Mouse (Mus musculus) liver, embryonic 16.5 days (tissue): ENCODE measurements around the gene Spsb4. TPM values are rescaled to one million over a fixed set of nuclear protein-coding genes. Genes with fewer than 3 reads are reported as not detected.

ENCODE experiments used
- ATAC-seq: fragments of 200-750 bp; cut with Nextera tagmentation; 2 replicates; pipeline ENCODE4 v1.8.0; 2017; ENCODE audit warnings: low read depth, mild to moderate bottlenecking, moderate number of reproducible peaks, moderate library complexity
- H3K27ac ChIP-seq: fragments of 300-500 bp; sonication (generic); 2 replicates; pipeline ENCODE4 v1.5.1; 2014; ENCODE audit warnings: mild to moderate bottlenecking, low read length
- H3K27me3 ChIP-seq: fragments of 300-500 bp; sonication (generic); 2 replicates; pipeline ENCODE4 v1.6.1; 2014; ENCODE audit warnings: low read depth, low read length, mixed read lengths; ENCODE audit not compliant: control insufficient read depth, insufficient read depth
- H3K36me3 ChIP-seq: fragments of 300-500 bp; sonication (generic); 2 replicates; pipeline ENCODE4 v1.6.1; 2014; ENCODE audit warnings: mild to moderate bottlenecking; ENCODE audit not compliant: control insufficient read depth, insufficient read depth
- H3K4me1 ChIP-seq: fragments of 300-500 bp; sonication (generic); 2 replicates; pipeline ENCODE4 v1.6.1; 2014; ENCODE audit warnings: low read depth, low read length, mixed read lengths; ENCODE audit not compliant: control insufficient read depth
- H3K4me2 ChIP-seq: fragments of 300-500 bp; sonication (generic); 2 replicates; pipeline ENCODE4 v1.6.1; 2014; ENCODE audit warnings: low read depth, low read length, mixed read lengths
- H3K4me3 ChIP-seq: fragments of 300-500 bp; sonication (generic); 2 replicates; pipeline ENCODE4 v1.5.1; 2014; ENCODE audit warnings: low read depth, mild to moderate bottlenecking, low read length
- H3K9ac ChIP-seq: fragments of 300-500 bp; sonication (generic); 2 replicates; pipeline ENCODE4 v1.6.1; 2014; ENCODE audit warnings: low read depth, low read length
- H3K9me3 ChIP-seq: fragments of 300-500 bp; sonication (generic); replicated peaks from 2 replicates; pipeline ENCODE4 v1.6.1; 2016; ENCODE audit warnings: low read length; ENCODE audit not compliant: control insufficient read depth
- WGBS: fragments of 180-500 bp; shearing (Covaris S2); extraction: QIAGEN DNeasy Blood & Tissue Kit; methylation state at CpG from one replicate; pipeline ENCODE4 v1.1.7; 2014; ENCODE audit not compliant: insufficient replicate concordance; 5-methylcytosine and 5-hydroxymethylcytosine counted together
- polyA plus RNA-seq: library from polyadenylated mRNA; unstranded; fragments of >200 nt; fragmentation: Nextera tagmentation; extraction: Ambion mirVana; gene quantifications from 2 replicates; pipeline ENCODE4 v1.2.1, GENCODE M21; 2015

Gene Spsb4
- polyA plus RNA-seq, 1 experiment from 2014 or later: 2.3 TPM

GRCm38 (mm10) chr9:97046240-97046639 is 27.6 kb upstream of the Spsb4 start:
- no peak for ATAC-seq
- no peak overlapping the region for H3K4me2 ChIP-seq
- no peak overlapping the region for H3K4me3 ChIP-seq
- no peak overlapping the region for H3K27ac ChIP-seq
- 60% methylated on average over 4 of the region's 4 CpGs for WGBS
- no peak overlapping the region for H3K9ac ChIP-seq
- H3K27me3 ChIP-seq: no peaks in the 10 kb centered on the region
- no peaks in the 10 kb centered on the region for H3K36me3 ChIP-seq
- no peaks in the 10 kb centered on the region for H3K4me1 ChIP-seq
- no peaks in the 10 kb centered on the region for H3K9me3 ChIP-seq

GRCm38 (mm10) chr9:97041633-97042032 is 23.0 kb upstream of the Spsb4 start:
- Histone ChIP-seq H3K27me3 (no peaks in the 10 kb centered on the region), H3K36me3 (no peaks in the 10 kb centered on the region), H3K9ac (no peak overlapping the region), H3K9me3 (no peaks in the 10 kb centered on the region), H3K4me1 (no peaks in the 10 kb centered on the region), H3K4me2 (no peak overlapping the region), H3K4me3 (no peak overlapping the region), H3K27ac (no peak overlapping the region)
- 50% methylated on average over 8 of the region's 8 CpGs for WGBS
- ATAC-seq: no peak

GRCm38 (mm10) chr9:97038010-97038409 is 19.4 kb upstream of the Spsb4 start:
- ATAC-seq: no peak
- no peak overlapping the region for H3K9ac ChIP-seq

GRCm38 (mm10) chr9:97036656-97037055 is 18.0 kb upstream of the Spsb4 start:
- no peak for ATAC-seq
- Histone ChIP-seq H3K36me3 (no peaks in the 10 kb centered on the region), H3K4me1 (no peaks in the 10 kb centered on the region), H3K27ac (no peak overlapping the region), H3K27me3 (no peaks in the 10 kb centered on the region), H3K9me3 (no peaks in the 10 kb centered on the region), H3K9ac (no peak overlapping the region), H3K4me3 (no peak overlapping the region), H3K4me2 (no peak overlapping the region)
- 77% methylated on average over 7 of the region's 7 CpGs for WGBS

More at GRCm38 (mm10) chr9:97038010-97038409, 19.4 kb upstream of the Spsb4 start:
- no peak overlapping the region for H3K27ac ChIP-seq
- no peaks in the 10 kb centered on the region for H3K27me3 ChIP-seq
- no peaks in the 10 kb centered on the region for H3K36me3 ChIP-seq
- no peak overlapping the region for H3K4me3 ChIP-seq
- 52% methylated on average over 3 of the region's 3 CpGs for WGBS
- H3K9me3 ChIP-seq: no peaks in the 10 kb centered on the region
- no peaks in the 10 kb centered on the region for H3K4me1 ChIP-seq
- no peak overlapping the region for H3K4me2 ChIP-seq

GRCm38 (mm10) chr9:97027361-97027760 is 8.7 kb upstream of the Spsb4 start:
- no peaks in the 10 kb centered on the region for H3K9me3 ChIP-seq
- H3K4me2 ChIP-seq: no peak overlapping the region
- H3K4me3 ChIP-seq: no peak overlapping the region
- no peaks in the 10 kb centered on the region for H3K4me1 ChIP-seq
- 64% methylated on average over 12 of the region's 12 CpGs for WGBS
- ATAC-seq: no peak
- H3K27me3 ChIP-seq: no peaks in the 10 kb centered on the region
- H3K36me3 ChIP-seq: no peaks in the 10 kb centered on the region
- H3K27ac ChIP-seq: no peak overlapping the region
- no peak overlapping the region for H3K9ac ChIP-seq

- Histone ChIP-seq H3K9me3 (no peaks in the 10 kb centered on the region), H3K36me3 (no peaks in the 10 kb centered on the region), H3K27ac (no peak overlapping the region), H3K4me2 (no peak overlapping the region), H3K4me1 (no peaks in the 10 kb centered on the region), H3K27me3 (no peaks in the 10 kb centered on the region), H3K4me3 (no peak overlapping the region), H3K9ac (no peak overlapping the region)
- no peak for ATAC-seq
- WGBS: 70% methylated on average over 4 of the region's 4 CpGs
These were observed 7.4 kb upstream of the Spsb4 start for GRCm38 (mm10) chr9:97026006-97026405.

GRCm38 (mm10) chr9:97024451-97024850 is 5.8 kb upstream of the Spsb4 start:
- Histone ChIP-seq H3K4me1 (no peaks in the 10 kb centered on the region), H3K4me2 (no peak overlapping the region), H3K4me3 (no peak overlapping the region), H3K36me3 (no peaks in the 10 kb centered on the region), H3K27me3 (peaks cover 5% of the 10 kb centered on the region), H3K9ac (no peak overlapping the region), H3K9me3 (no peaks in the 10 kb centered on the region), H3K27ac (no peak overlapping the region)
- ATAC-seq: no peak
- 67% methylated on average over 7 of the region's 7 CpGs for WGBS

- no peaks in the 10 kb centered on the region for H3K9me3 ChIP-seq
- peaks cover 20% of the 10 kb centered on the region for H3K27me3 ChIP-seq
- WGBS: 60% methylated on average over 4 of the region's 4 CpGs
- no peaks in the 10 kb centered on the region for H3K36me3 ChIP-seq
- no peak overlapping the region for H3K9ac ChIP-seq
- no peak overlapping the region for H3K4me2 ChIP-seq
- H3K4me1 ChIP-seq: no peaks in the 10 kb centered on the region
- no peak overlapping the region for H3K4me3 ChIP-seq
- ATAC-seq: no peak
- H3K27ac ChIP-seq: no peak overlapping the region
These were observed 4.3 kb upstream of the Spsb4 start for GRCm38 (mm10) chr9:97022948-97023347.

GRCm38 (mm10) chr9:97022371-97022770 is 3.7 kb upstream of the Spsb4 start:
- Histone ChIP-seq H3K36me3 (no peaks in the 10 kb centered on the region), H3K9me3 (no peaks in the 10 kb centered on the region), H3K4me2 (no peak overlapping the region), H3K27me3 (peaks cover 26% of the 10 kb centered on the region), H3K27ac (no peak overlapping the region), H3K4me1 (no peaks in the 10 kb centered on the region), H3K9ac (no peak overlapping the region), H3K4me3 (no peak overlapping the region)
- no peak for ATAC-seq
- 70% methylated on average over 5 of the region's 5 CpGs for WGBS
